Mouse (Mus musculus) splenic B cell, adult 2 months (primary cell): ENCODE results near the gene Plekhn1.

Experiments
- DNase-seq: peaks from one replicate; pipeline ENCODE4 v3.0.0-alpha.2; 2011; ENCODE audit warnings: low read depth, low spot score
- H3K27me3 ChIP-seq: 2 replicates; pipeline ENCODE4 v1.6.1; 2012; ENCODE audit warnings: mild to moderate bottlenecking, low read length, moderate library complexity, mixed read lengths; ENCODE audit not compliant: control insufficient read depth, poor library complexity, insufficient read depth, severe bottlenecking
- H3K36me3 ChIP-seq: 2 replicates; pipeline ENCODE4 v1.6.1; 2012; ENCODE audit warnings: mild to moderate bottlenecking, low read length, moderate library complexity, mixed read lengths; ENCODE audit not compliant: control insufficient read depth, poor library complexity, insufficient read depth, severe bottlenecking

The Plekhn1 gene

GRCm38 (mm10) chr4:156197829-156198205 is 36.8 kb downstream of the Plekhn1 start:
- peak; percentile 80 for DNase-seq
- Histone ChIP-seq H3K36me3 (no peaks in the 10 kb centered on the region), H3K27me3 (no peaks in the 10 kb centered on the region; the same call in 1 of the 2 replicates)

GRCm38 (mm10) chr4:156197131-156197828 is 37.4 kb downstream of the Plekhn1 start, which contains the start of gene Agrn:
Gene Agrn (minus strand): TSS chr4:156197488.
- Histone ChIP-seq H3K27me3 (no peaks in the 10 kb centered on the region; the same call in 1 of the 2 replicates), H3K36me3 (no peaks in the 10 kb centered on the region)
- peak; percentile 63 for DNase-seq

GRCm38 (mm10) chr4:156195927-156196870 is 38.5 kb downstream of the Plekhn1 start:
- H3K36me3 ChIP-seq: no peaks in the 10 kb centered on the region
- no peaks in the 10 kb centered on the region; the same call in 1 of the 2 replicates for H3K27me3 ChIP-seq
- peak; percentile 29 for DNase-seq

GRCm38 (mm10) chr4:156194346-156194745 is 40.3 kb downstream of the Plekhn1 start:
- no peak for DNase-seq
- Histone ChIP-seq H3K36me3 (no peaks in the 10 kb centered on the region), H3K27me3 (no peaks in the 10 kb centered on the region; the same call in 1 of the 2 replicates)

- DNase-seq: no peak
- H3K27me3 ChIP-seq: no peaks in the 10 kb centered on the region; the same call in 1 of the 2 replicates
- H3K36me3 ChIP-seq: no peaks in the 10 kb centered on the region
These were observed 40.8 kb downstream of the Plekhn1 start for GRCm38 (mm10) chr4:156193906-156194305.

GRCm38 (mm10) chr4:156193200-156193590 is 41.5 kb downstream of the Plekhn1 start:
- H3K36me3 ChIP-seq: no peaks in the 10 kb centered on the region
- no peaks in the 10 kb centered on the region; the same call in none of the 2 replicates for H3K27me3 ChIP-seq

GRCm38 (mm10) chr4:156192421-156193199 is 42.0 kb downstream of the Plekhn1 start:
- Histone ChIP-seq H3K36me3 (no peaks in the 10 kb centered on the region), H3K27me3 (no peaks in the 10 kb centered on the region; the same call in none of the 2 replicates)
- DNase-seq: no peak

More at GRCm38 (mm10) chr4:156193200-156193590, 41.5 kb downstream of the Plekhn1 start:
- no peak for DNase-seq

GRCm38 (mm10) chr4:156188811-156189323 is 45.8 kb downstream of the Plekhn1 start:
- no peak for DNase-seq
- Histone ChIP-seq H3K36me3 (no peaks in the 10 kb centered on the region), H3K27me3 (no peaks in the 10 kb centered on the region; the same call in 1 of the 2 replicates)

GRCm38 (mm10) chr4:156188162-156188810 is 46.4 kb downstream of the Plekhn1 start:
- Histone ChIP-seq H3K36me3 (no peaks in the 10 kb centered on the region), H3K27me3 (no peaks in the 10 kb centered on the region; the same call in 1 of the 2 replicates)
- no peak for DNase-seq

- DNase-seq: no peak
- H3K27me3 ChIP-seq: no peaks in the 10 kb centered on the region; the same call in 1 of the 2 replicates
- no peaks in the 10 kb centered on the region for H3K36me3 ChIP-seq
These were observed 48.5 kb downstream of the Plekhn1 start for GRCm38 (mm10) chr4:156185950-156186850.

GRCm38 (mm10) chr4:156185456-156185949 is 49.2 kb downstream of the Plekhn1 start:
- no peak for DNase-seq
- Histone ChIP-seq H3K36me3 (no peaks in the 10 kb centered on the region), H3K27me3 (no peaks in the 10 kb centered on the region; the same call in 1 of the 2 replicates)

- Histone ChIP-seq H3K36me3 (no peaks in the 10 kb centered on the region), H3K27me3 (no peaks in the 10 kb centered on the region; the same call in 1 of the 2 replicates)
- no peak for DNase-seq
These were observed 50.2 kb downstream of the Plekhn1 start for GRCm38 (mm10) chr4:156184291-156184954.
